Mouse (Mus musculus): Measurements from ENCODE around the gene Hip1r. TPM values are rescaled to one million over a fixed set of nuclear protein-coding genes. Genes with fewer than 3 reads are reported as not detected.

The Hip1r gene
- polyA plus RNA-seq, 1 experiment from 2014 or later: 4.2 TPM

DNA sequence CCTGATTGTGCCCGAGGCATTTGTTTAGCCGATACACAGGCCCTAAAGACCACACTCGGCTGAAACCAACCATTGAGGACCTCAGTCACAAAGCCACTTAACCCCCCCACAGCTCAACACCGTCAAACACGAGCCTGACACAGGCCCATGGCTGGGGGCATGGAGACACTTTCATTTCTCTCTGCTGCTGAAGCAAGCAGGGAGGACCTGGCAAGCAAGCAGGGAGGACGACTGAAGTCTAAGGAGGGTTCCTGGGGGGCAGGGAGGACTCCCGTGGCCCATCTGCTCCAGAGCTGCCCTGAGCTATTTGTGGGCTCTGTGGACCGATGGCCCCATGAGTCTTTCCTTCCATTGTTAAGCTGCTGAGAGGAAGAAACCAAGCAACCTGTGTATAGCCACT is 38.5 kb downstream of the Hip1r start:
- no peak overlapping the region; the same call in 1 of the 2 replicates for H3K4me2 ChIP-seq (ENCODE audit: low read depth, severe bottlenecking)
- no peak overlapping the region for H3K27ac ChIP-seq (replicated peaks; ENCODE audit: low read depth, low read length)
- 30% methylated on average over 8 of the region's 8 CpGs for WGBS
- no peak overlapping the region for H3K4me3 ChIP-seq (ENCODE audit: low read depth, low read length)
- no peaks in the 10 kb centered on the region for H3K9me3 ChIP-seq (ENCODE audit: control insufficient read depth, low read length)
- no peak for DNase-seq (ENCODE audit: low spot score)
- ATAC-seq (ENCODE audit: insufficient number of reproducible peaks, low FRiP score, low TSS enrichment, low read depth): no peak
- peaks cover 7% of the 10 kb centered on the region; the same call in 1 of the 2 replicates for H3K36me3 ChIP-seq (ENCODE audit: control insufficient read depth, insufficient read depth, low read length)
- H3K27me3 ChIP-seq (ENCODE audit: control insufficient read depth, insufficient read depth, low read length): no peaks in the 10 kb centered on the region
- no peak overlapping the region for H3K9ac ChIP-seq (ENCODE audit: low read length)
- peaks cover 28% of the 10 kb centered on the region for H3K4me1 ChIP-seq (ENCODE audit: control insufficient read depth, insufficient read depth, low read length)

DNA sequence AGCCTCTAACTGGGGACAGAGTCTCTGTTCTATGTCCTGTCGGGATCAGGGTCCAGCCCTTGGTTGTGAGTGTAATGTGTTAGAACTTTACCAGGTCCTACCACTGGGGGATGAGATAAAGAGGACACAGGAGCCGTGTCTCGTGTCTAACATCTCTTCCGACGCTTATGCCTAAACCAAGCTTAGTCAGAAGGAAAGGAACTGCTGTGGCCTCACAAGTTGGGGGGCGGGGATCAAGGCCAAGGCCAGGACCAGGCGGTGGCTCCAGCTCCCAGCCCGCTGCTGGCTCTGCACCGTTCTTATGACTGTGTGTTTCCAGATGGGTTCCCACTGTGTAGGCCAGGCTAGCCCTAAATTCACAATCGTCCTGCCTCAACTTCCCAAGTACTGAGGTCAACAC is 39.5 kb downstream of the Hip1r start:
- Histone ChIP-seq H3K36me3 (ENCODE audit: control insufficient read depth, insufficient read depth, low read length) (peaks cover 7% of the 10 kb centered on the region; the same call in 1 of the 2 replicates), H3K27me3 (ENCODE audit: control insufficient read depth, insufficient read depth, low read length) (no peaks in the 10 kb centered on the region), H3K9ac (ENCODE audit: low read length) (no peak overlapping the region), H3K9me3 (ENCODE audit: control insufficient read depth, low read length) (no peaks in the 10 kb centered on the region), H3K4me3 (ENCODE audit: low read depth, low read length) (no peak overlapping the region), H3K27ac (replicated peaks; ENCODE audit: low read depth, low read length) (no peak overlapping the region), H3K4me2 (ENCODE audit: low read depth, severe bottlenecking) (no peak overlapping the region), H3K4me1 (ENCODE audit: control insufficient read depth, insufficient read depth, low read length) (peaks cover 28% of the 10 kb centered on the region)
- 86% methylated on average over 10 of the region's 10 CpGs for WGBS
- ATAC-seq (ENCODE audit: insufficient number of reproducible peaks, low FRiP score, low TSS enrichment, low read depth) (no peak), DNase-seq (ENCODE audit: low spot score) (no peak)

DNA sequence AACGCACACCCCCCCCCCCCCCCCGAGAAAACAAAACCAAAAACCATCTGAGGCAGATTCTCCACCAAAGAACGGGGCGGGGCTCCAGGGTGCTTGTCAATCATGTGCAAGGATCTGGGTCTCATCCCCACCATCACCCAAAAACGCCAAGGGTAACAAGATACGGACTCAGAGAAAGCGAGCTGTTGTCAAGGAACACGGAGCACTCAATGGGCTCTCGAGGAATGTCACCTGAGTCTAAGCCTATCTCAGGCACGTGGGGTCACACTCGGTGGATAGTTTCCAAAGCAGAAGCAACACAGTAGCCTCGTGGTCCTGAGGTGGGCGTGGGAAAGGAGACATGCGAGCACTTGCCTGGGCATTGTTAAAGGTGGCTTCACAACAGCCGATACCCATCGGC is 40.3 kb downstream of the Hip1r start:
- H3K9me3 ChIP-seq (ENCODE audit: control insufficient read depth, low read length): no peaks in the 10 kb centered on the region
- H3K4me3 ChIP-seq (ENCODE audit: low read depth, low read length): no peak overlapping the region
- WGBS: 87% methylated on average over 16 of the region's 16 CpGs
- H3K27me3 ChIP-seq (ENCODE audit: control insufficient read depth, insufficient read depth, low read length): no peaks in the 10 kb centered on the region
- H3K9ac ChIP-seq (ENCODE audit: low read length): no peak overlapping the region
- DNase-seq (ENCODE audit: low spot score) (no peak), ATAC-seq (ENCODE audit: insufficient number of reproducible peaks, low FRiP score, low TSS enrichment, low read depth) (no peak)
- H3K4me2 ChIP-seq (ENCODE audit: low read depth, severe bottlenecking): no peak overlapping the region
- H3K4me1 ChIP-seq (ENCODE audit: control insufficient read depth, insufficient read depth, low read length): peaks cover 28% of the 10 kb centered on the region
- no peaks in the 10 kb centered on the region; the same call in 1 of the 2 replicates for H3K36me3 ChIP-seq (ENCODE audit: control insufficient read depth, insufficient read depth, low read length)
- no peak overlapping the region for H3K27ac ChIP-seq (replicated peaks; ENCODE audit: low read depth, low read length)

DNA sequence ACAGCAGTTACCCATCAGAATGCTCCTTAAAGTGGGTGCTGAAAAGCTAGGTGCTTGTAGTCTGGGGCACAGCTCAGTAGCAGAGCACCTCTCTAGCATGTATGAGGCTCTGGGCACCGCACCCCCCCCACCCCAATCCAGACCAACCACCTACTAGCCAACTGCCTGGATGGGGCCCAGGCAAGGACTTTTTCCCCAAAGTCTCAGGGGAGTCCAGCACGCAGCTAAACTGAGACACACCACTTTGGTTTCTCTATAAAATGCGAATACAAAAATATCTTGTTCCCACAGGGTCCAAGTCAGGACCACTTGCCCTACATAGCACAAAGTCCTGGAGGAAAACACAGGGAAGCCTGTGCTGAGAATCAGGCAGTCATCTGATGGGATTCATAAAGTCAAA is 40.8 kb downstream of the Hip1r start:
- H3K4me1 ChIP-seq (ENCODE audit: control insufficient read depth, insufficient read depth, low read length): peaks cover 28% of the 10 kb centered on the region
- no peak for ATAC-seq (ENCODE audit: insufficient number of reproducible peaks, low FRiP score, low TSS enrichment, low read depth)
- 91% methylated on average over 3 of the region's 3 CpGs for WGBS
- H3K4me2 ChIP-seq (ENCODE audit: low read depth, severe bottlenecking): no peak overlapping the region
- no peaks in the 10 kb centered on the region for H3K9me3 ChIP-seq (ENCODE audit: control insufficient read depth, low read length)
- DNase-seq (ENCODE audit: low spot score): no peak
- H3K36me3 ChIP-seq (ENCODE audit: control insufficient read depth, insufficient read depth, low read length): no peaks in the 10 kb centered on the region; the same call in 1 of the 2 replicates
- H3K9ac ChIP-seq (ENCODE audit: low read length): no peak overlapping the region
- no peak overlapping the region for H3K4me3 ChIP-seq (ENCODE audit: low read depth, low read length)
- no peaks in the 10 kb centered on the region for H3K27me3 ChIP-seq (ENCODE audit: control insufficient read depth, insufficient read depth, low read length)
- no peak overlapping the region for H3K27ac ChIP-seq (replicated peaks; ENCODE audit: low read depth, low read length)

DNA sequence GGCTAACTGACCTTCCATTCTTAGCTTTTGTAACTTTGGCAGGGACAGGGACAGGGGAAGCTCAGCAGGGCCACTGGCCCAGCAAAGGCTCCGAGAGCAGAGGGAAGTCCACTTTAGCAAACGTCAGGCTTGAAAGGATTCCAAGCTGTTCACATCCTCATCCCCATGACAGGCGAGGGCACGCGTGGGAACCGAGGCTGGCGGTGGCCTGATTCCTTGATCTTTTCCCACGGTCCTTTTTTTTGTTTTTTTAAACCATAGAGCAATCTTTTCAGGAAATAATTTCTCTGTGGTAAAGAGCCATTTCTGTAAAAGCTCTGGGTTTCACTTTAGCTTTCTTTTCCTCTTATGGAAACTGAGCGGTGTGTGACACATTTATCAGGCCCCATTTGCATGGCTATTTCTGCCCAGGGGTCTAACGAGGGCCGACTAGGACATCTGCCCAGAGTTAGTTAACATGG is 41.4 kb downstream of the Hip1r start:
- DNase-seq (ENCODE audit: low spot score) (no peak), ATAC-seq (ENCODE audit: insufficient number of reproducible peaks, low FRiP score, low TSS enrichment, low read depth) (no peak)
- H3K4me3 ChIP-seq (ENCODE audit: low read depth, low read length): no peak overlapping the region
- H3K9ac ChIP-seq (ENCODE audit: low read length): no peak overlapping the region
- 58% methylated on average over 11 of the region's 11 CpGs for WGBS
- no peak overlapping the region for H3K27ac ChIP-seq (replicated peaks; ENCODE audit: low read depth, low read length)
- H3K9me3 ChIP-seq (ENCODE audit: control insufficient read depth, low read length): no peaks in the 10 kb centered on the region
- peaks cover 28% of the 10 kb centered on the region for H3K4me1 ChIP-seq (ENCODE audit: control insufficient read depth, insufficient read depth, low read length)
- H3K4me2 ChIP-seq (ENCODE audit: low read depth, severe bottlenecking): no peak overlapping the region
- H3K36me3 ChIP-seq (ENCODE audit: control insufficient read depth, insufficient read depth, low read length): no peaks in the 10 kb centered on the region; the same call in 1 of the 2 replicates
- H3K27me3 ChIP-seq (ENCODE audit: control insufficient read depth, insufficient read depth, low read length): no peaks in the 10 kb centered on the region

DNA sequence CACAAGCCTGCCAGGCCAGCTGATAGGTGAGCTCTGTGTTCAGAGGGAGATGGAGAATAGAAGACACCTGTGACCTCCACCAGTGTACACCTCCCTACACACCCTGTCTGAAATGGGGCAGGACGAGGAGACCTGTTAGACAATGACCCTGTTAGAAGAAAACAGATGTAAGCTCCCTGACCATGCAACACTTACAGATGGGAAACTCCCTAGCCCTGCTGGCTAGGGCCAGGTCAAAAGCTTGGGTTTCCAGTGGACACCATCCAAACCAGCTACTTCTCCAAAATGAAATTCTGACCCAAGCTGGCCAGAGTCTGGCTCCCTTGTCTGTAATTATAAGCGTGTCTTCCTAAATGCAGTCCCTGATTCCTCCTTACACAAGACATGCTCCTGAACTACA is 42.3 kb downstream of the Hip1r start:
- H3K9ac ChIP-seq (ENCODE audit: low read length): no peak overlapping the region
- no peak overlapping the region for H3K4me2 ChIP-seq (ENCODE audit: low read depth, severe bottlenecking)
- peaks cover 25% of the 10 kb centered on the region for H3K4me1 ChIP-seq (ENCODE audit: control insufficient read depth, insufficient read depth, low read length)
- ATAC-seq (ENCODE audit: insufficient number of reproducible peaks, low FRiP score, low TSS enrichment, low read depth) (no peak), DNase-seq (ENCODE audit: low spot score) (no peak)
- 84% methylated on average over 2 of the region's 2 CpGs for WGBS
- H3K36me3 ChIP-seq (ENCODE audit: control insufficient read depth, insufficient read depth, low read length): no peaks in the 10 kb centered on the region; the same call in 1 of the 2 replicates
- H3K4me3 ChIP-seq (ENCODE audit: low read depth, low read length): no peak overlapping the region
- H3K27me3 ChIP-seq (ENCODE audit: control insufficient read depth, insufficient read depth, low read length): no peaks in the 10 kb centered on the region
- no peak overlapping the region for H3K27ac ChIP-seq (replicated peaks; ENCODE audit: low read depth, low read length)
- no peaks in the 10 kb centered on the region for H3K9me3 ChIP-seq (ENCODE audit: control insufficient read depth, low read length)

DNA sequence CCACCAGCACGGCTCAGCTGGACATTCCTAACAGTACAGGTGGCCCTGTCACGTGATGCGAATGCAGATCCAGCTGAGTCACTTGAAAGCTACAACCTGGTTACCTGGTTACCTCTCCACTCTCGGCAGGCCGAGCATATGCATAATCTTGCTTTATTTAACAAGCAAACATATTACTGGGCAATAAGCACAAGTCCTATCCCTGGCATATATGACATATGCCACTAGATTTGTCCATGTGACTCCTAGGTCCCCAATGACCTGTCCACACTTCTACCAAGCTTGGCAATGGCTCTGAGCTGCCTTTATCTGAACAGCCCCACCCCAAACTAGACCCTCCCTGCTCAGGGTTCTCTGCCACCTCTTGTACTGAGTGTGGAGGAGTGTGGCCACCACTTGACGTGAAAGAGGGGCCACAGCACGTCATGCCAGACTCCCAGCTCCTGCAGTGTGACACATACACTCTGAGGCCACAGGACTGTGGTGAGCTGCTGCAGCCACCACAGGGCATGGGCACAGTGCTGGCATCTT is 42.9 kb downstream of the Hip1r start:
- ATAC-seq (ENCODE audit: insufficient number of reproducible peaks, low FRiP score, low TSS enrichment, low read depth) (no peak), DNase-seq (ENCODE audit: low spot score) (no peak)
- Histone ChIP-seq H3K9me3 (ENCODE audit: control insufficient read depth, low read length) (no peaks in the 10 kb centered on the region), H3K27me3 (ENCODE audit: control insufficient read depth, insufficient read depth, low read length) (no peaks in the 10 kb centered on the region), H3K4me2 (ENCODE audit: low read depth, severe bottlenecking) (no peak overlapping the region), H3K4me1 (ENCODE audit: control insufficient read depth, insufficient read depth, low read length) (peaks cover 18% of the 10 kb centered on the region), H3K36me3 (ENCODE audit: control insufficient read depth, insufficient read depth, low read length) (no peaks in the 10 kb centered on the region; the same call in 1 of the 2 replicates), H3K4me3 (ENCODE audit: low read depth, low read length) (no peak overlapping the region), H3K9ac (ENCODE audit: low read length) (no peak overlapping the region), H3K27ac (replicated peaks; ENCODE audit: low read depth, low read length) (no peak overlapping the region)
- 91% methylated on average over 7 of the region's 7 CpGs for WGBS

DNA sequence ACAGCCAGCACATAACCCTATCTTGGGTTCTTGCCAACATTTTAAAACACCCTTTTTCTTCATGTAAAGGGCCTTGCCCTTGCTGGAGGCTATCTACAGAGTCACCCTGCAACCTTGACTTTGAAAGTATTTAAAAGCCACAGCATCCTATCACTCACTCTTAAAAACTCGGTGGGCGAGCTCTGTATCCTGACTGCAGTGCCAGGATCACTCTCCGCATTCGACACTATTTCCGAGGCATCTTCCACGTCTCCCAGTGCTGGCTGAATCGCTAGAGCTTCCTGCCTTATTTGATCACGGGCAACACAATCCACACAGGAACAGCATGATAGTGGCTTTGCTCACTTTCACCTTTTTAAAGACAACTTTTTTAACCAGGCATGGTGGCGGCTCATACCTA is 44.5 kb downstream of the Hip1r start:
- Histone ChIP-seq H3K9me3 (ENCODE audit: control insufficient read depth, low read length) (no peaks in the 10 kb centered on the region), H3K4me1 (ENCODE audit: control insufficient read depth, insufficient read depth, low read length) (peaks cover 4% of the 10 kb centered on the region), H3K4me3 (ENCODE audit: low read depth, low read length) (no peak overlapping the region), H3K4me2 (ENCODE audit: low read depth, severe bottlenecking) (no peak overlapping the region), H3K36me3 (ENCODE audit: control insufficient read depth, insufficient read depth, low read length) (no peaks in the 10 kb centered on the region; the same call in 1 of the 2 replicates), H3K9ac (ENCODE audit: low read length) (no peak overlapping the region), H3K27me3 (ENCODE audit: control insufficient read depth, insufficient read depth, low read length) (no peaks in the 10 kb centered on the region), H3K27ac (replicated peaks; ENCODE audit: low read depth, low read length) (no peak overlapping the region)
- ATAC-seq (ENCODE audit: insufficient number of reproducible peaks, low FRiP score, low TSS enrichment, low read depth): no peak
- DNase-seq (ENCODE audit: low spot score): no peak
- 88% methylated on average over 9 of the region's 9 CpGs for WGBS

DNA sequence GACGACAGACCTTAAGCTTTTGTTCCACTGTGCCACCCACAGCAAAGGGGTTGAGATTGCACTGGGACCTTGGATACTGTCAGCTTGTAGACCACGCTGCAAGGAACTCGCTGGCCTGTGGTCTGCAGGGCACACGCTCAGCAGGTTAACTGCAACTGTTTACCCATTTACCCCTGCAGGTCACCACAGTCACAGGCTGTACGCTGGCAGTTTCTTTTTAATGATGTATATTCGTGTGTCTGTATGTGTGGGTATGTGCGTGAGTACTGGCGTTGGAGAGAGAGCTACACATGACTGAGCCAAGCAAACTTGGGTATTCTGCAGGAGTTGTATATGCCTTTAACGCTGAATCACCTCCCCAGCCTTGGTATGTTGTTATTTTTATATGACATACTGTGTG is 45.2 kb downstream of the Hip1r start:
- Histone ChIP-seq H3K36me3 (ENCODE audit: control insufficient read depth, insufficient read depth, low read length) (no peaks in the 10 kb centered on the region; the same call in 1 of the 2 replicates), H3K9ac (ENCODE audit: low read length) (no peak overlapping the region), H3K9me3 (ENCODE audit: control insufficient read depth, low read length) (no peaks in the 10 kb centered on the region), H3K4me1 (ENCODE audit: control insufficient read depth, insufficient read depth, low read length) (peaks cover 4% of the 10 kb centered on the region; the same call in 1 of the 2 replicates), H3K4me3 (ENCODE audit: low read depth, low read length) (no peak overlapping the region), H3K4me2 (ENCODE audit: low read depth, severe bottlenecking) (no peak overlapping the region), H3K27ac (replicated peaks; ENCODE audit: low read depth, low read length) (no peak overlapping the region), H3K27me3 (ENCODE audit: control insufficient read depth, insufficient read depth, low read length) (no peaks in the 10 kb centered on the region)
- WGBS: 84% methylated on average over 9 of the region's 9 CpGs
- ATAC-seq (ENCODE audit: insufficient number of reproducible peaks, low FRiP score, low TSS enrichment, low read depth) (no peak), DNase-seq (ENCODE audit: low spot score) (no peak)

Data from limb, embryonic 11.5 days (tissue).